Mouse (Mus musculus): Measurements from ENCODE around the gene Vmn1r137.
"Not testable (repeated sequence)": the region's sequence is repeated elsewhere in the genome, so short reads cannot be mapped to it uniquely, and the experiment has no call there.

The Vmn1r137 gene

DNA sequence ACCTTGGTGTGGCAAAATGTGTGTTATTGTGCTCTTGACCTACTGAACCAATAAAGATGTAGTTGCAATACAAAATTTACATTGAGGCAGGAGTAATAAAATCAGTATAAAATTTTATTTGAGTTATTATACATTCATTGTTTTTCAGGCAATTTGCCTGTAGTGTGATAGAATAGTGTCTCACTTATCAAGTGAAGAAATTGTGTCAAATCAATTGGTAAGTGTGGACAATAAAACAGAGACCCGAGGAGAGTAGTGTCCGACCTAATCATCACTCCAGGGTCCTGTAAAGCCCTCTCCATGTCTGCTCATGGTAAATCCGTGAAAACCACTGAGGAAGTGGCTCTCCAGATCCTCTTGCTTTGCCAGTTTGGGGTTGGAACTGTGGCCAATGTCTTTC lies at the start of gene Vmn1r137:
Gene Vmn1r137 (plus strand): TSS at position 301 of the 400 bp plus-strand sequence.
- not testable (repeated sequence) for DNase-seq (ENCODE audit: low read depth, low spot score)

DNA sequence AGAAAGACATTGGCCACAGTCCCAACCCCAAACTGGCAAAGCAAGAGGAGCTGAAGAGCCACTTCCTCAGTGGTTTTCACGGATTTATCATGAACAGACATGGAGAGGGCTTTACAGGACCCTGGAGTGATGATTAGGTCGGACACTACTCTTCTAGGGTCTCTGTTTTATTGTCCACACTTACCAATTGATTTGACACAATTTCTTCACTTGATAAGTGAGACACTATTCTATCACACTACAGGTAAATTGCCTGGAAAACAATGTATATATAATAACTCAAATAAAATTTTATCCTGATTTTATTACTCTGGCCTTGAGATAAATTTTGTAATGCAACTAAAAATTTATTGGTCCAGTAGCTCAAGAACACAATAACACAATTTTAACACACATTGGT lies 34.4 kb downstream of the Vmn1r137 start, which contains the start of gene Vmn1r138:
Gene Vmn1r138 (minus strand): TSS at position 101 of the 400 bp plus-strand sequence.
- DNase-seq (ENCODE audit: low read depth, low spot score) = not testable (repeated sequence)
